Mouse (Mus musculus): Measurements from ENCODE around the gene Prr14.
"Not testable (repeated sequence)": the region's sequence is repeated elsewhere in the genome, so short reads cannot be mapped to it uniquely, and the experiment has no call there.

The Prr14 gene

DNA sequence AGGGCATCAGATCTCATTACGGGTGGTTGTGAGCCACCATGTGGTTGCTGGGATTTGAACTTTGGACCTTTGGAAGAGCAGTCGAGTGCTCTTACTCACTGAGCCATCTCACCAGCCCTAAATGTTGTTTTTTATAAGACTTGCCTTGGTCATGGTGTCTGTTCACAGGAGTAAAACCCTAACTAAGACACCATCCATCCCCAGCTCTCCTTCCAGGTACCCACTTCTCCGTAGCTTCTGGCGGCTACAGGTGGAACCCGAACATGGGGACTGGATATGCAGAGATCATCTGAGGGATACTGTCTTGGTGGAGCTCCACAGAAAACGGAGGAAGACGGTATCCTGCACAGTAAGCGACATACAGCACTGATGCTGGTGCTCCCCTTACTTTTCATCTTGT is at the start of gene Prr14:
Prr14 (plus strand) TSS at position 301 of the 400 bp plus-strand sequence.
- not testable (repeated sequence) for DNase-seq (ENCODE audit: low spot score in 2 of 2)

GRCm38 (mm10) chr7:127411418-127411817 is 48.0 kb upstream of the Prr14 start:
- DNase-seq (ENCODE audit: low spot score in 2 of 2) = no peak

DNA sequence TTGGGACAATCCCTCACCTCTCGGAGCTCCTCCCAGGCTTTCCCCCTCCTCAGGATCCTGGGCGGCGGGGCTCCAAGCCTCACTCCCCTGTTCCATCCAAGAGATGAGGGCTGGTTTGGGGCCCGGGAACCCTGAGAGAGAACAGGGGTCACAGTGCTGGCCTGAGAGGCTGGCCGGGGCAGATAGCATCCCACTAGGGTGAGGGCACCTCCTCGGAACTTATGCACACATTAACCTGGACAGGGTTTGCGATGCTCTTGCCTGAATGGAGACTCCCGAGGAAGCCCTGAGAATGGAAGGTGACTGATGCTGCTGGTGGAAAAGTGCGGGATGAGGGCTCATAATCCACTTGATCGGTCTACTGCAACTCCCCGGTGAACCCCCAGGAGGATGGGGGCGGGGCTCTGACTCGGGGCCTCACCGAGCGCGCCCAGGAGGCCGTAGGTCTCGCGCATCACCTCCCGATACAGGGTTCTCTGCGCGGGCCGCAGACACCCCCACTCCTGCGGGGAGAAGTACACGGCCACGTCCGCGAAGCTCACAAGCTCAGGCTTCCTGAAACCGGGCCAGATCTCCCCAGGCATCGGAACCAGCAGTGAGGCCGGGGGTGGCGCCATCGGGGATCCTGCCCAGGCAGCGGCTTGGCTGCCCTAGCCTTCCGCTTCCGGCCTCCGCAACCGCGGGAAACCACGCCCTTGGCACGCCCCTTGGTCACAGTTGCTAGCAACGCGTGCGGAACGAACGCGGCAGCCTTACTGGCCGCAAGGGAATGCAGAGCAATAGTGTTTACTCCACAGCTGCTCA is 37.8 kb upstream of the Prr14 start, which contains the start of gene Zfp688:
Zfp688 (minus strand) TSS at position 681 of the 804 bp plus-strand sequence.
- peak; percentile 92 to 94 for DNase-seq (ENCODE audit: low spot score in 2 of 2)

GRCm38 (mm10) chr7:127422247-127422646 is 37.2 kb upstream of the Prr14 start:
- peak; percentile 47 to 48 for DNase-seq (ENCODE audit: low spot score in 2 of 2)

DNA sequence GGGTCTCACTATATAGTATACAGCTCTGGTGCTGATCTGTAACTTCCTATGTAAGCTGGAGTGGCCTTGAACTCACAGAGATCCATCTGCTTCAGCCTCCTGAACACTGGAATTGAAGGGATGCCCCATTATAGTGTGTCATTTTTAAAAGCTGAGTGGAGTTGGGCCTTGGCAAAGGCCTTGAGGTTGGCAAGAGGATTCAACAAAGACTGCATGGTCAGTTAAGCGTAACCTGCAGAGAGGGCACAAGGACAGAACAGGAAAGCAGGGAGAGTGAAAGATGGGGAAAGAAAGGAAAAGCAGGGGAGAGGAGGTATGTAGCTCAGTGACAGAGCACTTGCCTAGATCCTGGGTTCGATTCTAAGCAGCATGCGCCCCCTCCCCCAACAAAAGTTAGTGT is 34.1 kb upstream of the Prr14 start:
- DNase-seq (ENCODE audit: low spot score in 2 of 2) = no peak

- no peak for DNase-seq (ENCODE audit: low spot score in 2 of 2)
These were observed 33.5 kb upstream of the Prr14 start for GRCm38 (mm10) chr7:127425911-127426310.

DNA sequence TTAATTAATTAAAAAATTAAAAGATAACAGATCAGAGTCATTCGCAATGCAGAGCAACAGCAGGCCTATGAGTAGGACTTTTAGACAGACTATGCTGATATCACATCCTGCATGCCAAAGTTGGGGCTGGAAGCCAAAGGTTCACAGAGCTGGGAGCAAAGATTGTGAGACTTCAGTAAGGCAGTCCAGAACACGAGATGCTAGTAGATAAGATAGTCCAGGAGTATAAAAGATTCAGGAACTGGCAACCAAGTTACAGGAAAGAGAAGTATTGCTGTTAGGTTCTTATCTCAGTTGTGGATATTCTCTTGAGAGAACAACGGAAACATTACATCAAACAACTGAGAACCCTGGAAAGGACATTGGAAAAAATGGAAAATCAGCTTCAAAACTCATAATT is 33.1 kb upstream of the Prr14 start:
- no peak for DNase-seq (ENCODE audit: low spot score in 2 of 2)

- no peak for DNase-seq (ENCODE audit: low spot score in 2 of 2)
These were observed 24.2 kb upstream of the Prr14 start for GRCm38 (mm10) chr7:127435206-127435605.

DNA sequence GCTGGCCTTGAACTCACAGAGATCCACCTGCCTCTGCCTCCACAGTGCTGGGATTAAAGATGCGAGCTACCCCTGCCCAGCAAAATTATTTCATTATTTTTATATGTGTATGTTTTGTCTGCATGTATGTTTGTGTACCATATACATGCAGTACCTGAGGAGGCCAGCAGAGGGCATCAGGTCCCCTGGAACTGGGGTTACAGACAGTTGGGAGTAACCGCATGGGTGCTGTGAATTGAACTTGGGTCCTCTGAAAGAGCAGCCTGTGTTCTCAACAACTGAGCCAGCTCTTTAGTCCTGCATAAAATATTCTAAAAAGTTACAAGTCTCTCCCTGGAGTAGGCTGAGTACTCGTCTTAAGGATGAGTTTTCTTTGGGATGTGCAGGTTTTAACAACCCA is 21.7 kb upstream of the Prr14 start:
- no peak for DNase-seq (ENCODE audit: low spot score in 2 of 2)

DNA sequence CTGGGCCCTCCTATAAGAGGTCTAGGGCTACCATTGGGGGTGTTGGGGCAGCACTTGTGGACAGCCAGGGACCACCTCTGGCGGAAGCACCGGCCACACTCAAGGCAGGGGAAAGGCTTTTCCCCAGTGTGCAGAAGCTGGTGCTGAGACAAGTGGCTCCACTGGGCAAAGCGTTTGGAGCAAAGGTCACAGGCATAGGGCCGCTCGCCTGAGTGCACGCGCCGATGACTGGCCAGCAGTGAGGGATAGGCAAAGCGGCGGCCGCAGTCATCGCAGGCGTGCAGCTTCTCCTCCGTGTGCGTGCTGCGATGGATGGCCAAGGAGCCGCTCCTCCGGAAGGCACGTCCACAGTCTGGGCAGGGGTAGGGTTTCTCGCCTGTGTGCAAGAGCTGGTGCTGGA is 15.4 kb upstream of the Prr14 start:
- DNase-seq (ENCODE audit: low spot score in 2 of 2) = no peak

GRCm38 (mm10) chr7:127448521-127449300 is 10.7 kb upstream of the Prr14 start, which contains the start of gene Zfp689:
TSS of gene Zfp689 (minus strand) at chr7:127449158.
- DNase-seq (ENCODE audit: low spot score in 2 of 2) = peak; percentile 97 to 99

GRCm38 (mm10) chr7:127449966-127450365 is 9.4 kb upstream of the Prr14 start:
- no peak for DNase-seq (ENCODE audit: low spot score in 2 of 2)

DNA sequence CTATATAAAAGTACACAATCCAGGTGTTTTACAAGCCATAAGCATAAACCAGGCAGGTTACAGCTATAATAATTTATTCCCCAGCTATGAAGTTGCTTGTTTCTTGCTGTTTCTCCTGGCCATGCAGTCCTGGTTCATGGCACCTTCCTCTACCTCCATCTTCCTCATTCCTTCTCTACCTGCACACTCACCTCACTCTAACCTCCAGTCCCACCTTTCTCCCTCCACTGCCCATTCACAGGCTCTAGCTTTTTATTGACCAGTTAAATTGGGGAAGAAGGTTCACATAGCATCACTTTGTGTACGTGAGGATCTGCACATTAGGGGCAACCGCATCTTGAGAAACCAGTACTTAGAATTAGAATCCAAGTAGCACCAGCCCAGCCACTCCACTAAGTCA is 6.4 kb upstream of the Prr14 start:
- DNase-seq (ENCODE audit: low spot score in 2 of 2) = no peak

DNA sequence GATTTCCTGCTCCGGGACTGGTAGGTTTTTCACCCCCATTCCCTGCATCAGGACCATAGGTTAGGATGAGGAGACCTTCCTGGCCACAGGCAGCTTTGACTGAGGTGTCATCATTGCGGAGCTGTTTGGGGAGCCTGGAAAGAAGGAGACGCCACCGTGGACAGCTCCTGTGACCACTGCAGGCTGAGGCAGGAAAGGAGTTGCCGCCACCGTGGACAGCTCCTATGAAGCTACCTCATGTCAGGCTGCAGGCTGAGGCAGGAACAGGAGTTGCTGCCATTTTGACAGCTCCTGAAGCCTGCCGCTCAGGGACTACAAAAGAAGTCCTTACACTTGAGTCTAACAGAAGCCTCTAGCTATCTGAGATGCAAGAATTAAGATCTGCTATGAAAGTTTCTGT is 4.5 kb upstream of the Prr14 start:
- DNase-seq (ENCODE audit: low spot score in 2 of 2) = no peak

- DNase-seq (ENCODE audit: low spot score in 2 of 2) = not testable (repeated sequence)
These were observed 864 bp upstream of the Prr14 start for GRCm38 (mm10) chr7:127458371-127459122.

DNA sequence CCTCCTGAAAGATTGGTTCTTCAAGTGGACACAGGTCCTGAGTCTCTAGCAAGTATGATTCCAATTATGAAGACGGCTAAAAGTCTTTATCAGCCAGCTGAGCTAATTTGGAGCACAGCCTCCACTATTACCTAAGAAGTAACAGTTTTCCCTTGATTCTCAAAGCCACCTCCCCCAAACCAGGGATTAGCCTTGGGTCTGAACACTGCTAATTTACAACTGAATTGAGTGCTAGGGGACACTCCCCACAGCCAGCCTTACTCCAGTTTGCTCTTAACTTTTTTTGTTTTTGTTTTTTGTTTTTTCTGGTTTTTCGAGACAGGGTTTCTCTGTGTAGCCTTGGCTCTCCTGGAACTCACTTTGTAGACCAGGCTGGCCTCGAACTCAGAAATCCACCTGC is 5.8 kb downstream of the Prr14 start:
- no peak for DNase-seq (ENCODE audit: low spot score in 2 of 2)

GRCm38 (mm10) chr7:127465670-127466069 is 6.3 kb downstream of the Prr14 start:
- DNase-seq (ENCODE audit: low spot score in 2 of 2) = not testable (repeated sequence)

DNA sequence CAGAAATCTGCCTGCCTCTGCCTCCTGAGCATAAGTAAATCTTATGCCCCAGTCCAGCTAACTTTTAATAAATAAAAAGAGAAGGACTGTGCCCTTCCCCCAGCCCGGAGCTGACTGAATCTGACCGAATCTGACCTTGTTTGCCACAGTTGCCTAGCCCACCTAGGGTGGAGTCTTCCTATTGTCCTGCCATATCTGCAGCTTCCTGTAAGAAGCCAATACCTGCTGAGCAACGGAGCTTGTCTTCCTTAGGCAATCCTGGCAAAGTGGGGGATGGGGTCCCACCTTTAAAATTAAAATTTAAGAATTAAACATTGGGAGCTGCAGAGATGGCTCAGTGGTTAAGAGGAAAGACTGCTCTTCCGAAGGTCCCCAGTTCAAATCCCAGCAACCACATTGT is 7.2 kb downstream of the Prr14 start:
- DNase-seq (ENCODE audit: low spot score in 2 of 2) = no peak

- peak in 1 of 2 experiments; percentile 35 for DNase-seq (ENCODE audit: low spot score in 2 of 2)
These were observed 10.8 kb downstream of the Prr14 start for GRCm38 (mm10) chr7:127470011-127470715.

- peak; percentile 94 for DNase-seq (ENCODE audit: low spot score in 2 of 2)
These were observed 11.6 kb downstream of the Prr14 start for GRCm38 (mm10) chr7:127470743-127471645.
